Mouse (Mus musculus) hematopoietic stem cell, adult 5-6 weeks (primary cell): Measurements from ENCODE around the gene Jdp2. TPM values are rescaled to one million over a fixed set of nuclear protein-coding genes. Genes with fewer than 3 reads are reported as not detected.

Experiments used
- ATAC-seq, 2 experiments: fragments of 125-278 bp in 1 of 2; replicated peaks in 1 of 2; 2 replicates each; pipeline ENCODE4 v1.8.0; 2016 to 2017; ENCODE audit warnings: inconsistent platforms in 2 of 2, mild to moderate bottlenecking in 2 of 2, moderate number of reproducible peaks in 2 of 2, low read depth in 1 of 2, moderate TSS enrichment in 1 of 2; ENCODE audit not compliant: low FRiP score in 2 of 2, poor library complexity in 2 of 2, severe bottlenecking in 2 of 2, insufficient read depth in 1 of 2, low TSS enrichment in 1 of 2
- total RNA-seq: library from RNA; stranded (forward); fragments of 172-1452, 232-1000 nt; gene quantifications from 2 replicates; pipeline ENCODE4 v1.2.3, GENCODE M21; 2017

Jdp2 gene
- total RNA-seq: 34.3 and 36.9 TPM in 2 replicates

GRCm38 (mm10) chr12:85598611-85599477, at the start of gene Jdp2:
Gene Jdp2 (plus strand): TSS chr12:85599027.
- ATAC-seq: peak; percentile 72 to 74

- ATAC-seq: no peak
Measured at GRCm38 (mm10) chr12:85549661-85550060, 49.2 kb upstream of the Jdp2 start.

GRCm38 (mm10) chr12:85550435-85550834, 48.4 kb upstream of the Jdp2 start:
- ATAC-seq: no peak

- peak in 1 of 2 experiments; percentile 42; a peak in 2 of 4 replicates for ATAC-seq
Measured at GRCm38 (mm10) chr12:85559299-85559698, 39.5 kb upstream of the Jdp2 start.

GRCm38 (mm10) chr12:85565441-85565840, 33.4 kb upstream of the Jdp2 start:
- no peak for ATAC-seq

- ATAC-seq: no peak
Measured at GRCm38 (mm10) chr12:85568298-85568697, 30.5 kb upstream of the Jdp2 start.

- ATAC-seq: peak; percentile 54 to 74
Measured at GRCm38 (mm10) chr12:85569393-85570157, 29.3 kb upstream of the Jdp2 start.

GRCm38 (mm10) chr12:85570158-85570540, 28.7 kb upstream of the Jdp2 start:
- no peak; a peak in 1 of 4 replicates for ATAC-seq

- ATAC-seq: peak; percentile 65 to 72
Measured at GRCm38 (mm10) chr12:85571312-85571711, 27.5 kb upstream of the Jdp2 start.

GRCm38 (mm10) chr12:85572047-85572475, 26.8 kb upstream of the Jdp2 start:
- ATAC-seq: no peak

GRCm38 (mm10) chr12:85574806-85575495, 23.9 kb upstream of the Jdp2 start:
- ATAC-seq: no peak

- ATAC-seq: peak; percentile 47 to 48; a peak in 3 of 4 replicates
Measured at GRCm38 (mm10) chr12:85575496-85575840, 23.4 kb upstream of the Jdp2 start.

- no peak for ATAC-seq
Measured at GRCm38 (mm10) chr12:85581261-85582066, 17.4 kb upstream of the Jdp2 start.

- ATAC-seq: no peak
Measured at GRCm38 (mm10) chr12:85582067-85582316, 16.8 kb upstream of the Jdp2 start.

GRCm38 (mm10) chr12:85585761-85586258, 13.0 kb upstream of the Jdp2 start:
- no peak for ATAC-seq

- no peak; a peak in 1 of 4 replicates for ATAC-seq
Measured at GRCm38 (mm10) chr12:85589870-85590382, 8.9 kb upstream of the Jdp2 start.

GRCm38 (mm10) chr12:85592943-85593342, 5.9 kb upstream of the Jdp2 start:
- peak; percentile 54 to 73; a peak in 3 of 4 replicates for ATAC-seq
